Mouse (Mus musculus): ENCODE data around the gene Ucp3.

Gene Ucp3

DNA sequence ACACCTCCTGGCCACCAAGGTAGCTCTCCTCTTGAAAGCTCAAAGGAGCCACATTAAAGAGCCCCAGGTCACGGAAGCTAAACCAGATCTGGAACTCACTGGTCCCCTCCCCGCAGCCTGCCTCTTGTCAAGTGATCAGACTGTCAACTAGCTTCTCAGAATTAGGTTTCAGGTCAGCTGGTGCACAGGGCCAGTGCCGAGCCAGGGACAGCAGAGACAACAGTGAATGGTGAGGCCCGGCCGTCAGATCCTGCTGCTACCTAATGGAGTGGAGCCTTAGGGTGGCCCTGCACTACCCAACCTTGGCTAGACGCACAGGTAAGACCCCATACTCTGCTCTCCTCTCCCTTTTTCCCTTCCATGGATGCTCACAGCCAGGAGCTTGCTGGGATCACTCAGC, at the start of gene Ucp3:
Gene Ucp3, plus strand, starts transcription at position 214 of the 400 bp plus-strand sequence.
- no peak for DNase-seq

DNA sequence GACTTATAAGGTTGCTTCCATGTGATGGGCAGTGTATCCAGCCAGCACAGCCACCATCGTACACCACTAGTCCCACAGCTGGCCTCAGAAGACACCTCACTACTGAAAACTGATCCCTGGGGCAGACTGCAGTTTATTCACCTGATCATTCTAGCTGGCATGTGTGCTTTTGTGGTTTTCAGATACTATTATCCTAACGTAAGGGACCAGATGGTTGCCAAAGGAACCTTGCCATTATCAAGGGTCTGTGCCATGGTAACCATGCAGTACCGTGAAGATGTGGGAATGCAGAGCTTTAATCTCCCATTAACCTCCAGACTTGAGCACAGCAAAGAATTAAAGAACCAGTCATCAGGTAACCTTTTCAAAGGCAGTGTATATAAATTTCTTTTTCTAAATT, 47.0 kb upstream of the Ucp3 start:
- no peak for DNase-seq

GRCm38 (mm10) chr7:100429102-100429501, 43.7 kb upstream of the Ucp3 start:
- peak; percentile 50 for DNase-seq

DNA sequence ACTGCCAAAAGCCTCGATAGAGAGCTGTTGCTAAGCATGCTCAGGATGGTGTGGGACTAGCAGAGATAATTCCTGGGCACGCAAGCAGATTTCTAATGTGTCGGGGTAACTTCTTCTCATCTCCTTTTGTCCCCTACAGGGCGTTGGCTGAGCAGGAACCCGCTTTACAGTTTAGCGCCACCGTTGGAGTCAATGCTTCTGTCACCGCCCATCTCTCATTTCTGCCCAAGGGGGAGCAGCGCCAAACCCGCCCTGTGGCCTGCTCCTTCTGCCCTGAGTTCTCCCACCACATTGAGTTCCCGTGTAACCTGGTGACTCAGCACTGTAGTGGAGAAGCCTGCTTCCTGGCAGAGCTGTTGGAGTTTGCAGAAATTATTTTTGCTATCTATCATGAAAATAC, 42.9 kb upstream of the Ucp3 start:
- no peak for DNase-seq

GRCm38 (mm10) chr7:100431103-100431502, 41.7 kb upstream of the Ucp3 start:
- no peak for DNase-seq

DNA sequence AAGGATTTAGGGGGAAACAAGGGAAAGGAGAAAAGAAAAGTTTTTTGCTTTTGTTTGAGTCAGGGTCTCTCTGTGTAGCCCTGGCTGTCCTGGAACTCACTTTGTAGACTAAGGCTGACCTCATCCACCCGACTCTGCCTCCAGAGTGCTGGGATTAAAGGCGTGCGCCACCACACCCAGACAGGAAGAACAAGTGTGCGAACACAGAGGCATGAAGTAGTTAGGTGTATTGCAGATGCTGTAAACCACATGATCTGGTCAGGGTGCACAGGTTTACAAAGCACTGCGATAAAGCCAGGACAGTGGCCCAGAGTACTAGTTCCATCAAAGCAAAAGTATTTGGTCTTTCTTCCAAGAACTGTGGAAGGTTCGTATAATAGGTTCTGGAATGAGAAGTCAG, 39.5 kb upstream of the Ucp3 start:
- no peak for DNase-seq

GRCm38 (mm10) chr7:100443728-100444127, 29.1 kb upstream of the Ucp3 start:
- no peak for DNase-seq

GRCm38 (mm10) chr7:100446271-100446670, 26.5 kb upstream of the Ucp3 start:
- DNase-seq: no peak

GRCm38 (mm10) chr7:100448530-100448929, 24.3 kb upstream of the Ucp3 start:
- no peak for DNase-seq

DNA sequence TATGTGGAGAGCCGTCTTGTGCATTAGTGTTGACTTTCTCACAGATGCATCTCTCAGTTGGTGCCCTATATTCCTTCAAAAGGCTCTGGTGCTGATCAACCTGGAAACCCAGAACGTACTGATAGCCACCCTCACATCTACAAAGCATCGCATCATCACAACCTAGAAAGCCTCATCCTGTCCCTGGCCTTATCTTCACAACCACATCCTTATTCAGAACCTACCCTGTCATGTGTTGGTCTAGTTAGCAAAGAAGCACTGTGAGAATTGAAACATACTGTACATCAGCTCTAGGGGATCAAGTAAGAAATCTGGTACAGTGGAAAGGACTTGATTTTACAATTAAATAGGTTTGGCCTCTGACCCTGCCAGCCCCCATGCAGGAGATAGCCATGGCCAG, 23.8 kb upstream of the Ucp3 start:
- DNase-seq: no peak

DNA sequence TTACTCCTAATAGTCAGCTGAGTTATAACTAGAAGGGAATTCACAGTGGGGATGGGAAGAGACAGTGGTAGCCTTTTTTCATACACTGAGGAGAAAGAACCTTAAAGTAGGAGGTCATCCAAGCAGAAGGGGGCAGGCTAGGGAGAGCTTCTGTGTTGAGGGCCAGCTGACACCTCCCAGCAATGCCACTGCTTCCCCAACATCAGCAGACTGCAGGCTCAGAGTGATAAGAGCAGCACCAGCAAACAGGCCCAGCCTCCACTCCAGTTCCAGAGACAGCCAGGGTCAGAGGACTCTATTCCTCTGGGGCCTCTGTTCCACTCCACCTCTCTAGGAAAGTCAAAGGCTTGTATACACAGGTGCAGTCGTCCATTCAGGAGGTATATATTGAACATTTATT, 14.6 kb upstream of the Ucp3 start:
- no peak for DNase-seq

- no peak for DNase-seq
These were observed 12.9 kb upstream of the Ucp3 start for GRCm38 (mm10) chr7:100459862-100460261.

- peak; percentile 80 for DNase-seq
These were observed 11.1 kb upstream of the Ucp3 start for GRCm38 (mm10) chr7:100461621-100462151.

DNA sequence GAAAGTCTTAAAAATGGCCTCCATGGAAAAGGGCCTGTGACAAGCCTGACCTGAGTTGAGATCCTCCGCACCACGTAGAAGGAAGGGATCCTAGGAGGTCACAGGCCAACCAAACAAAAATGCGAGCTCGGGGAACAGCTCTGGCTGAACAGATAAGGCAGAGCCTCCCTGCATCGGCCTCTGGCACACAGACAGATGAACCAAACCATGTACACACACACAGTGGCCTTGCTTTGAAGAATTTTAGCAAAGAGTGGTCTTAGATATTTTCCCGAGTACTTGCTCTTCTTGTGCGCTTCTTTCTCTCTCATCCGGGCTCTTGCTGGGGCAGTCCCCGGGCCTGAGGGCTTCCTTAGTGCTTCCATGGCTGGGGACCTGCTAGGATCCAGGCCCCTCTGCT, 9.6 kb upstream of the Ucp3 start:
- no peak for DNase-seq

DNA sequence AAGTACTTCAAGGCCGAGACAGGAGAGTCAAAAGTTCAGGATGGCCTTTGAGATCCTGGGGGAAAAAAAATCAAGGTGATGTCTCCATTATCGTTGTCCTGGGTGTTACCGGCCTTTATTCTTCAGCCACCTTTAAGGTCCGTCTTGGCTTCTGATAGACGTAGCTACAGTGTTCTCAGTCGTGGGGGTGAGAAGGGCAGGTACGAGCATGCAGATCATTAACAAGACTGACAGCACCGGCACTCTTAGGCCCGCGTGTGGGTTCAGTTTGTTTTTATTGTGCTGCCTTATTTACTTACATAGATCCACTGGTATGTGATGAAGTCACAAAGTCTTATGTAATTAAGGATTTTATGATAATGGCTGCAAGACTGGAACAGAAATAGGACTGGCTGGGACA, 9.0 kb upstream of the Ucp3 start:
- DNase-seq: peak; percentile 52

DNA sequence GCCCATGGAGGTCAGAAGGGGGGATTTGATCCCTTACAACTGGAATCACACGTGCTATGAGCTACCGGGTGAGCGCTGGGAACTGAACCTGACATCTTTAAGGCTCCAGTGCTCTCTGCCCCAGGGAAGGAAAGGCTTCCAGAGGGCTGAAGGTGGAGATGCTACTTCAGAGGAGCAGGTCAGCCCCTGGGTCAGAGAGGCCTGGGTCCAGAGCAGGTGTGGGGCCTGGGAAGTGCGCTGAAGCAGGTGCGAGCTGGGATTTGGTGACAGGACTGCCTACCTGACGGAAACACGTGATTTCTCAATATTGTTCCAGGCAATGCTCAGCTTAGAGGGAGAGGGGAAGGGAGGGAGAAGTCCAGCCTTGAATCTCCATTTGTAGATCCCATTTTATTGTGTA, 8.5 kb upstream of the Ucp3 start:
- DNase-seq: no peak

- peak; percentile 76 for DNase-seq
These were observed 7.5 kb upstream of the Ucp3 start for GRCm38 (mm10) chr7:100465248-100465647.

GRCm38 (mm10) chr7:100465656-100466309, 7.0 kb upstream of the Ucp3 start:
- DNase-seq: peak; percentile 90

DNA sequence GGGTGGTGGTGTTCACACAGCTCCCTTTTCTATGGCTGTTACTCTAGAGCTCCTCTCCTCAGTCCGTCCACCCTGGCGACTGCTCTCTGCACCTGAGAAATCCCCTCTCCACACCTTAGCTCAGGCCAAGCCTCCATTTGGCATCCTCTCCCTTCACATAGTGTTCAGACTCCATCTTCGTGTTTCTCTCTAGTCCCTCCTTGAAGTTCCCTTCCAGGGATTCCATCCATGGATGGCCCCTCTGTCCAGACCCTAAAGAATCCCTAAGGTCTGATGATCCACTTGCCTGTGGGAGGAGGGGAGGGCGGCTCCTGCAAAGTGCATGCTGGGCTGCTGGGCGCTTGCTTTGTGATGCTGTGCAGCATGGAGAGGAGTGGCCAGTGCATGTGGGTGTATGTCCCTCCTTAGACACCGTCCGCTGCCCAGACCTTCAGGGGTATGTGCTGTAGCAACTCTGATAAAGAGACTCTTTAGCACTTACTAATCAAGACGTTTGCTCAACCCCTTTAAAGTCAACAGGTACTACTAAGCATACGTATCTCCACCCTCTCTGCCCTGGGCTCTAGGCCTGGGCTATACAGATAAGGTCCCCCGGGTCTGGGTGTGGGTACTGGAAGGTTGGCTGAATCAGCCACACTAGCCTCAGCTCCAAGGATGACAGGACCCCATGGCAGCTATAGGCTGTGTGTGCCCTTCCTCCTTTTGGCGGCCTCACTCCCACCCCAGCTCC, 5.8 kb upstream of the Ucp3 start:
- DNase-seq: no peak

GRCm38 (mm10) chr7:100468761-100469160, 4.0 kb upstream of the Ucp3 start:
- no peak for DNase-seq

DNA sequence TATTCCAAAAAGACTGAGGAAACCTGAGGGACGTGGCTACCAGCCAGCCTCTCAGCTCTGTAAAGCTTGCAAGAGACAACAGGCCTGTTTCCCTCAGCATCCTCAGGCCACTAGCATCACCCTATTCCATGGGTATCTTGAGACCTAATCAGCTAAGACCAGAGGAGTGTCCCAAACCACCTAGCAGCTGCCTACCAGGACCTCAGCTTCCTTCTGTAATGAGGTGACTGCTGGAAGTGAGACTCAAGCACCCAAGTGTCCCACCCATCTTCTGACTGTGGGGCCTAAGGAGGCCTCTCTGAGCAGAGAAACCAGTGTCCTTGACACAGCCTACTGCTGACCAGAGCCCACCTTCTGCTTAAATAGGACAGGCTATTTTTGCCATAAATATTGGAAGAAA, 3.3 kb upstream of the Ucp3 start:
- DNase-seq: no peak

- DNase-seq: no peak
These were observed 1.9 kb upstream of the Ucp3 start for GRCm38 (mm10) chr7:100470796-100471406.

DNA sequence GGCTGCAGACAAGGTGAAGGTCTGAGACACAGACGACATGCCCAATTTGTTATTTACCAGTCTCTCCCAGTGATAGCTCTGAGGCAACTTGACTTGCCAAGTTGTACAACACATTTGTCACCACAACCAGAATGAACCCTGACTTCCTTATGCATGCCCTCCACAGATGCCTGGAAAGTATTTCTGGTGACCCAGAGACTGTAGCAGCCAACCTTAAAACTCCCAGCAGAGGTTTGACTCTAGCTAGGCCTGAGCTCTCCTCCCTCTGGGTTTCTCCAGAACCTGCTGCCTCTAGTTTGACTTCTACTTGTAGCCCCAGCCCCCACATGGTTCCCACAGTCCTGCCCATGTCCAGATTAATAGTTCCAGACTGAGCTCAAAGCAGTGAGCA, 1.4 kb upstream of the Ucp3 start:
- no peak for DNase-seq

GRCm38 (mm10) chr7:100473846-100474454, 1.2 kb downstream of the Ucp3 start:
- no peak for DNase-seq
